Mouse (Mus musculus) megakaryocyte-erythroid progenitor cell, adult 5 weeks (primary cell): ENCODE measurements around the gene Tnk2. TPM values are rescaled to one million over a fixed set of nuclear protein-coding genes. Genes with fewer than 3 reads are reported as not detected.

ENCODE experiments used
- polyA plus RNA-seq: library from polyadenylated mRNA; stranded (reverse); fragments of >175 nt; gene quantifications from 2 replicates; pipeline ENCODE4 v1.2.3, GENCODE M21; 2012

Gene Tnk2
- 136 and 163 TPM in 2 replicates for polyA plus RNA-seq

GRCm38 (mm10) chr16:32643661-32644061 is at the start of gene Tnk2:
Gene Tnk2, plus strand, starts transcription at chr16:32643874.

GRCm38 (mm10) chr16:32608712-32609400 is 34.8 kb upstream of the Tnk2 start, which contains the start of gene Tfrc:
Gene Tfrc, plus strand, starts transcription at chr16:32608920.

Other genes starting within 250 kb of the Tnk2 start
- gene Tm4sf19, start 243.4 kb upstream of the Tnk2 start, polyA plus RNA-seq = not detected in 2 replicates
- 0.60 and 0.76 TPM in 2 replicates for gene Tctex1d2, start 224.2 kb upstream of the Tnk2 start, polyA plus RNA-seq
- gene Pcyt1a, start 213.0 kb upstream of the Tnk2 start, polyA plus RNA-seq = 43.8 and 50.1 TPM in 2 replicates
- 0.06 TPM in 1 of 2 replicates, not detected in the other for gene Slc51a, start 156.0 kb upstream of the Tnk2 start, polyA plus RNA-seq
- gene Zdhhc19, start 147.6 kb upstream of the Tnk2 start, polyA plus RNA-seq = not detected in 2 replicates
- gene Tfrc, start 35.0 kb upstream of the Tnk2 start, polyA plus RNA-seq = 3.0 and 9.5 TPM in 2 replicates
- gene Muc4, start 92.0 kb downstream of the Tnk2 start, polyA plus RNA-seq = not detected in 2 replicates
- not detected in 2 replicates for gene Muc20, start 153.6 kb downstream of the Tnk2 start, polyA plus RNA-seq
- gene Smbd1, start 166.6 kb downstream of the Tnk2 start, polyA plus RNA-seq = not detected in 2 replicates
- 155 and 193 TPM in 2 replicates for gene Fyttd1, start 233.6 kb downstream of the Tnk2 start, polyA plus RNA-seq
- 7.7 TPM in 2 replicates for gene Rubcn, start 233.9 kb downstream of the Tnk2 start, polyA plus RNA-seq